Mouse (Mus musculus): Measurements from ENCODE around the gene Rab3ip.

DNA sequence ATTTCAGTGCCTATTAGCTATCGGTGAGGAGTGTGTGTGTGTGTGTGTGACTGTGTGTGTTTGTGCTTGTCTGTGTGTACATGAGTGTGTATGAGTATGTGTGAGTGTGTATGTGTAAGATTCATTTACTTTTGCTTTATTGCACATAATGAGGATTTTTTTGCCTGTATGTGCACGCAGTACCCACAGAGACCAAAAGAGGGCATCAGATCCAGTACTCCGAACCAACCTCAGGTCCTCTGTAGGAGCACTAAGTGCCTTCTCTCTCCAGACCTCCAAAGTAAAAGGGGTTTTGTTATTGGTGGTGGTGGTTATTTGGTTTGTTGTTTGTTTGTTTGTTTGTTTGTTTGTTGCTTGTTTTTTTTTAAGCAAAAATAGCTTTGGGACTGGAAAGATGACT is 30.3 kb upstream of the Rab3ip start:
- TF ChIP-seq POLR2A (IDR thresholded peaks at IDR 0.05; ENCODE audit: control insufficient read depth in 1 of 2, insufficient read depth in 1 of 2, low read depth in 1 of 2, low read length in 2 of 2, poor library complexity in 1 of 2) (no peak), TAL1 (IDR thresholded peaks at IDR 0.05; ENCODE audit: low read length) (no peak), CTCF (IDR thresholded peaks at IDR 0.05 in 2 of 3, conservative IDR thresholded peaks at IDR 0.05 in 1 of 3; ENCODE audit: control insufficient read depth in 1 of 3, insufficient read depth in 1 of 3, low read depth in 2 of 3, low read length in 3 of 3, poor library complexity in 1 of 3, severe bottlenecking in 1 of 3) (peak; percentile 38 to 75 (median 75)), GATA1 (IDR thresholded peaks at IDR 0.05; ENCODE audit: low read depth, low read length) (no peak), BHLHE40 (IDR thresholded peaks at IDR 0.05; ENCODE audit: borderline replicate concordance, low read depth, low read length) (no peak), POLR2AphosphoS2 (IDR thresholded peaks at IDR 0.05; ENCODE audit: low read length) (no peak), RAD21 (IDR thresholded peaks at IDR 0.05; ENCODE audit: low read depth, low read length) (peak; percentile 53), ETS1 (IDR thresholded peaks at IDR 0.05; ENCODE audit: low read depth, low read length) (no peak), ZNF384 (IDR thresholded peaks at IDR 0.05; ENCODE audit: low read depth, low read length) (no peak), SIN3A (IDR thresholded peaks at IDR 0.05; ENCODE audit: low read length) (no peak)
